Mouse (Mus musculus) thymus, postnatal 25 days (tissue): ENCODE data around the gene Ccl2.

Experiments used
- DNase-seq: peaks from one replicate; pipeline ENCODE4 v3.0.0; 2022

Gene Ccl2

DNA sequence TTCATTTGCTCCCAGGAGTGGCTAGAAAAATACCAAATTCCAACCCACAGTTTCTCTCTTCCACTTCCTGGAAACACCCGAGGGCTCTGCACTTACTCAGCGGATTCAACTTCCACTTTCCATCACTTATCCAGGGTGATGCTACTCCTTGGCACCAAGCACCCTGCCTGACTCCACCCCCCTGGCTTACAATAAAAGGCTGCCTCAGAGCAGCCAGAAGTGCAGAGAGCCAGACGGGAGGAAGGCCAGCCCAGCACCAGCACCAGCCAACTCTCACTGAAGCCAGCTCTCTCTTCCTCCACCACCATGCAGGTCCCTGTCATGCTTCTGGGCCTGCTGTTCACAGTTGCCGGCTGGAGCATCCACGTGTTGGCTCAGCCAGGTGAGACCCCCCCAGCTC lies at the start of gene Ccl2:
Gene Ccl2, plus strand, starts transcription at position 216 of the 400 bp plus-strand sequence.
- no peak for DNase-seq

DNA sequence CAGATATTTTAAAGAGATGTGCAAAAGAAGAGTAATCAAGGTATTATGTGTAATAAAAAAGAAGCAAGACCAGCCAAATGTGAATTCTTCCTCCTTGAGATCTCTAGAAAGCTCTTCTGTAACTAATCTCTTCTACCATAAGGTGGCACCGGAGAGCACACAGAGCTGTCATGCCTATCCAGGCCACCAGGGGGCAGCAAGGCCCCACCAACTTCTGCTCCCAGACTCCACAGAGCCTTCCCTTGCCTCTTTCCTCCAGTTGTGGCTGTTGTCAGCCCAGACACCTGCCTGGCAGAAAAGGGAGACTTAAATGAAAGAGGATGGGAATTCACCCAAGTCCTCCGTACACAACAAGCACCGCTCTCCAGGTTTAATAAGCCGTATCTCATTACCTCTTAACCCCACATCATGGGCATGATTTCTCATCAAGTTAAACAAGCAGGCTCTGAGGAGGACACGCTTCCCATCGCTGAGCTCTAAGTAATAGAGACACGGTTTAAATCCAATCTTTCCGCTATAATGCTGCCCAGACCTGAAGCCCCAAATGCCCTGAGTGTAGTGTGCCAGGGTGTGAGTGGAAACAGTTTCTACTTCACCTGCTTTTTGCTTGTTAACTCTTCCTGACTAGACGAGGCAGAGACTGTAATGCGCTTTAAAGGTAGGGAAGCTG lies 39.1 kb upstream of the Ccl2 start:
- DNase-seq: peak; percentile 57

DNA sequence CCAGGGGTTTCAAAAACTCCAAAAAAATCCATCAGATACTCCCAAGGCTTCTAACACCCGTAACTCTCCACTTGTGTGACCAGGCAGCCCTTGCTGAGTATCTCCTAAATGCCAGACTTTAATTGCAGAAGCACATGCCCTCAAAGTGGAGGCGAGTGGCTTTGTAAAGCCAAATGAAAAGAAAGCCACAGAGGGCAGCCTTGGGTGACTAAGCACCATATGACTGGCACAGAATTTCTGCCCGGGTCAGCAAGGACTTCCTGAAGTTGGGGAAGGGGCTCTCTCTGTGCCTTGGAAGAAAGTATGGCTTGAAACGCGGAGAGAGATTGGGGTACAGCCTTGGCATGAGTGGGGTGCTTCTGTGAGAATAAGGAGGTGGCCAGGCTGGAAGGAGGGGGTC lies 38.3 kb upstream of the Ccl2 start:
- no peak for DNase-seq

DNA sequence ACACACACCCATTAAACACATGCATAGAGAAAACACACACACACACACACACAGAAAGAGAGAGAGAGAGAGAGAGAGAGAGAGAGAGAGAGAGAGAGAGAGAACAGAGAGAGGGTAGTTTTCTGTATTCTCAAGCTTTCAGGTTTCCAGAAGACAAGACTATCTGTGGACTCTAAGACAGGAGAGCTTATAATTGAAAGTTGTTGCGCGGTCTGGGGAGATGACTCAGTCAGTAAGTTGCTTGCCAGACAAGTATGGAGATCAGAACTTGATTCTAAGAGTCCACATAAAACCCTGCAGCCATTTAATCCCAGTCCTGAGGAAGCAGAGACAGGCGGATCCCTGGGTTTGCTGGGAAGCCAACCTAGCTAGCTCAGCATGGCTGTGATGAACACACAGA lies 36.7 kb upstream of the Ccl2 start:
- DNase-seq: no peak

DNA sequence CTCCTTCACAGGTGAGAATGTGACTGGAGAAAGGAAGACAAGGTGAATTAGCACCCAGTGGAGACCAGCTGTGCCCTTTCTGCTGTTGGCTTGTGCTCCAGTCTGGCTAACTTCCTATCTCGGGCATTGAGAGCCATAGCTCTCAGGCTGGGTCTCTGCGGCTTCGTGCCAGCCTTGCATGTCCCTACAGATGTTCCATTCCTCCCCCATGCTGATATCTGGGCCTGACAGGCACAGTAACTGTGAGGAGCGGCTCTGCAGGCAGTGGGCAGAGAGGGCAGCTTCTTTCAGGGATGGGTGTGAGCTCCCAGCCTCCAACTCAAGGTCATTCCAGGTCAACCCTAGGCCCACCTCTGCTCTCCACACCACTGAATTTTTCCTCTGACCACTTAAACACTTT lies 35.9 kb upstream of the Ccl2 start:
- no peak for DNase-seq

DNA sequence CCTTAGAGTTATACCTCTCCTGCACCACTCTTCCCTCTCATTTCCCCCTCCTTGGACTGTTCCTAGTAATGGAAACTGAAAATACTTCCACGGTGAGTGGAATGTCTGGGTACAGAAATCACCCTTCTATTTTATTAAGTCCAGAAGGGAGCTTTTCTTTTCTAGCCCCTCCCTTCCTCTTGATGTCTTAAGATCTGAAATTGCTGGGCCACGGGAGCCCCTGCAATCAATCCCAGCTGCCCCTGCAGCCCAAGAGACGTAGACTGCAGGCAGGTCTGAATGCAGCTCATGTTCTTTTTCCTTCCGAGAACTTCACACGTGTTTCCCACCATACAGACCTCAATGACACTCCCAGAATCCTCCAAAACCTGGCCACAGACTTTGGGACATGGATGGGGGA lies 34.8 kb upstream of the Ccl2 start:
- DNase-seq: no peak

DNA sequence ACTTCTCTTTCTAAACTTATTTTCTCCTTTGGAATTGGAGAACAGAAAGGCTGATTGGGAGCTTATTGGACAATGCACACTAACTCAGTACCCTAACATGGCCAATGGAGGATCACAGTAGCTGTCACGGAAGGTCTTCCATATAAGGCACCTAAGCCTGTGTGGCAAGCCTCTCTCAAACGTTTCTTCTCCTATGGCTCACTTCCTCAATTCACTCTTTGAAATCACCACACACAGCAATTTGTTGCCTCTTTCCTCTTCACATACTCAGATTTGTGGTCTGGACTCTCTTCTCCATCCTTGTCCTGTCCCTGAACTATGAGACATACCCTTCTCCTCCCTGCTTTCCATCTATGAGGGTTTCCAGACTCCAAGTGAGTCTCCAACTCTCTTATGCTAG lies 30.6 kb upstream of the Ccl2 start:
- DNase-seq: no peak

DNA sequence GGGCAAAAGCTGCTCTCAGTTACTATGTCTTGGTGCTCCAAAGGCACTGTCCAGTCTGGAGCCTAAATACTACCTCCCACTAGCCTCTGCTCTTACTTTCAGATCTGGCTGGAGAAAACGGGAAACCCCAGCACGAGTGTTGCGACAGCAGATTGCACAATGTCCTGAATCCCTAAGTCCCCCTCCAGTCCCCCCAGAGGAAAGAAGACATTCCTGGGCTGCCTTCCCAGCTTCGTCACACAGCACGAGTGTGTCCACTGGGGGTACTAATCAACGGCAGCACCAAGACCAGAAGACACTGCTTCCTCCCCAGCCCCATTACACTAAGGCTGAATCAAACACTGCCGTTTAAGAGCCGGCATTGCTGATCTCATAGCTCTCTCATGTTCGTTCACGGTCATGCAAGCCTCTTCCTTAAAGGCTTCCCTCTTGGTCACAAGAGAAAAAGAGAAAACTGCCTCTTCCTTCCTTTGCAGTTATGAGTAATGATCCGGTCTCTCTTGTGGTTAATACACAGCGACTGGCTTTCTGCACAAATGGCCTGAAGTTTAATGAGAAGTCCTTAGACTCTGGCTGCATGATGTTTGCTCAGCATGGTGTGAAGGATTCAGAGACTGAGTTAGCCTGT lies 28.5 kb upstream of the Ccl2 start:
- peak; percentile 2 for DNase-seq

DNA sequence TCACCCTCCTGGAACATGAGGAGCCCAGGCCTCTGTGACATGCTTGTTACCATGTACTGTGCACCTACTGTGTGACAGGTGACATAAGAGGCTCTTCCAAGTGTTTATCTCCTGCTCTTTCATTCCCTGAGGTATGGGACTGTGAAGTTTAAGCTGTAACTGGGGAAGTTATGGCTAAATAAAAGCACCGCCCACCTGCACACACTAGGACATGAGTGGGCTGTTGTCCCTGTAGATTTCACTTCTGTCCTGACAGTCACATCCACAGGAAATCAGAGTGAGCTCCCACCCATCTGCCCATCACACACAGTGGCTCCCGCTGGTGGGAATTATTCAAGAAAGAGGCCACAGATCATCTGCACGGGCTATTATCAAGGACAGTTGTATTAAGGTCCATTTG lies 25.3 kb upstream of the Ccl2 start:
- no peak for DNase-seq

DNA sequence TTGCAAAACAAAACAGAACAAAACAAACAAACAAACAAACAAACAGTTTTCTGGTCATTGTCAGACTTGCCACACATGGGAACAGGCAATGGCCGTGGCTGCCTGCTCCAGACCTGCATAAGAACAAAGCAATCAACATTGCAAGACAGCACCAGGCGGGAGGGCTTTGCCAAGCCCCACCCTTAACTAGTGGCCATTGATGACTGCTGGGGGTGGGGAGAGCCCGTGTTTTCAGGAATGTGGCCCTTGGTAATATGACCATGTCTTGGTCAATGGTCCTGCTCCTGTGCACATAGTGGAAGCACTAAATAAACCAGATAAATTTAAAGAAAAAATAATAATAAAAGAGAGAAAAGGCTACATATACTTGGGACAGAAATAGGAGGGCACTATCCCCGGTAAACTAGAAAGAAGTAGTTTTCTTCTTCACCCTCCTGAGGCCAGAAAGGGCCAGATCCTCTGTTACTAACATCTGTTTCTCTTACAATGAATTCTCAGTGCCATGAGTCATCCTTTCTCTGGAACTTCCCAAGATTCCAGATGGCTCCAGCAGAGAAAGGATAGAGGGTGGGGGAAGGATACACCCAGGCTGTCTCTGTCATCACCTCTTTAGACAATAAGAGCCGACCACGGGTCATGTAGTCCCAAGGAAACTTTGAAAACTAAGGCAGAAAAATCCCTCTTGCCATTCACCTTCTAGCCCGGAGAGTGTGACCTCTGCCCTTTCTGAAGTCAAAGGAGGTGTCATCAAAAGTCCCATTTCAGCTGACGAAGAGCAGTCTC lies 23.8 kb upstream of the Ccl2 start:
- DNase-seq: no peak

DNA sequence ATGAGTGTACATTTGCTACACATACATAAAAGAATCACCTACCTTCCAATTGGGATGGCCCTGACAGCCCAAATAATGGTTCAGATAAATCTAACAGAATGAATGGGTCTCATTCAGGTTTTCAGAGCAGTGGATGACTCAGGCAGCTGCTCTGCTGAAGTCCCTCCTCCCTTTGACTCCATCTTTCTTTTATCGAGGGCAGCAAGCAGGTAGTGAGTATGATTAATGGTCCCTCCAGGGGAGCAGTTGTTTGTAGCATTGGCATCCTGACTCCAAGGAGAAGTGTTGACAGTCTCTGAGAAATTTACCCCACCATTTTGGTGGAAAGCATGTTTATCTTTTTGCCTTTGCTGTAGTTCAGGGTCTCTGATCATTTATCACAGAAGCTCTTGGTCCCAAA lies 21.6 kb upstream of the Ccl2 start:
- DNase-seq: no peak

DNA sequence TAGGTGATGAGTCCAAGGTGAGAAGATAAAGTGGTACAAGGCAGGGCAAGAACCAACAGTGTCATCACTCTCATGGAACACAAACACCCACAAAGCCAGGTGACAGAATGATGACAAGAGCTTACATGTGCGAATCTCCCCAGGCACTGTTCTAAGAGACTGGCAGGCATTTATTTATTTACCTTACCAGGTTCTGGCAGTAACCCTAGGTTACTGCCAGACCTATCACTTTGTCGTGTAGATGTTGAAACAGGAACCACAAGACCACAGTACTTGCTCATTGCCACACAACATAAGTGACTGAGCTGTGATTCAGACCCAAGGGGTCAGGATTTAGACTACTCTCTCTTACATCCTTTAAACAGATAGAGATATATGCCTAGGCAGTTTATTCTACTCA lies 20.3 kb upstream of the Ccl2 start:
- no peak for DNase-seq

DNA sequence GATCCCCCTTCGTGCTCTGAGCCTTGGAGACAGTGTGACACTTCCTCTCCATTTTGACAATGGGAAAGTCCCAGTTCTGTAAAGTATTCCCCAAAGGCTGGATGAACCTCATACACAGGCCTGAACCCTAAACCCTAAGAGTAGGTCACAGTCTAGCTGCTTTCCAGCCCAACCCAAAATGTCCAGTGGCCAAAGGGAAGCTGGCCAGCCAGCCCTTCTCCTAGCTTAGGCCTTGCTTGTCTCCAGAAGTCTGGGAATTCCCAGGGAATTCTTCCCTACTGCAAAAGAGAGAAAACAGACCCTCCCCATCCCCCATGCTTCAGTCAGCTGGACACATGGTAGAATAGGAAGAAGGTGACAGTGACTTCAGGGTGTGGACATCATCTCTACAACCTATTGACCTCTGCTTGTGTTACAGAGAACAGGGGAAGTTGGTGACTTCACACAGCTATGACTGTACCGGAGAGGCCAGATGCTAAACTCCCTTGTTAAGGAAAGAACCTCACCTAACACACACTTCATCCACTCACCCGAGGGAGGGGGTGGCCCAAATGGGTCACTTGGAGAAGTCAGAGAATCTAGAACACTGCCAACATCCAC lies 19.1 kb upstream of the Ccl2 start:
- no peak for DNase-seq

DNA sequence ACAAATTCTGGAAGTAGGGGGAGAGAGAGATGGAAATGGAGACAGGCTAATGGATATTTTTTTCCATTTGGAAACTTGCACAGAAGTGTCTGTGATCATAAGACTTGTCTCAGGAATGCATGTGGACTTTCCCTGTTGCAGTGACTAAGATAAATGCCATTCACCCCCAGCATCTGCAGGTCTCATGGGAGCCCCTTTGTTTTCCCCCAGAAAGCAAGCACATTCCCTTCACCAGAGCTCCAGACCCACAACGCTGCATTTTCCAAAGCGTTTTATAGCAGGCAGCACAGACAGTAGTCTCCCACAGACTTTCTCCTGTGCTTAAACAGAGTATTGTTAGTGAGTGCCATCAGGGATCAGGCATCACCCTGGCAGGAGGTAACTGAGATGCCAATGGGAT lies 16.0 kb upstream of the Ccl2 start:
- no peak for DNase-seq

DNA sequence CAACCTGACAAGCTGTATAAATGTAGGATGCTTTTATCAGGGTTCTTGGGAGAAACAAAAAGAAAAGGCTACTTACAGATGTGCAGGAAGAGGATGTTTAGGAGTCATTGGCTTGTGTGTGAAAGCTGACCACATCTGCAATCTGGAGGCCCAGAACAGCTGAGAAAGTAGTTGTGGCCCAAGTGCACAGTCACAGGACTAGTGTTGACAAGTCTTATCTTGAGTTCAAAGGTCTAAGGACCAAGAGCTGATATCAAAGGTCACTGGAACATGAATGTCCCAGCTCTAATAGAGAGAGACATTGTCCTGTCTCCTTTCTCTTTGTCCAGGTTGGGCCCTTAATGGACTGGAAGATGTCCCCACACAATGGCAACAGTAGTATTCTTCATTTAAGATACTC lies 15.6 kb upstream of the Ccl2 start:
- no peak for DNase-seq

DNA sequence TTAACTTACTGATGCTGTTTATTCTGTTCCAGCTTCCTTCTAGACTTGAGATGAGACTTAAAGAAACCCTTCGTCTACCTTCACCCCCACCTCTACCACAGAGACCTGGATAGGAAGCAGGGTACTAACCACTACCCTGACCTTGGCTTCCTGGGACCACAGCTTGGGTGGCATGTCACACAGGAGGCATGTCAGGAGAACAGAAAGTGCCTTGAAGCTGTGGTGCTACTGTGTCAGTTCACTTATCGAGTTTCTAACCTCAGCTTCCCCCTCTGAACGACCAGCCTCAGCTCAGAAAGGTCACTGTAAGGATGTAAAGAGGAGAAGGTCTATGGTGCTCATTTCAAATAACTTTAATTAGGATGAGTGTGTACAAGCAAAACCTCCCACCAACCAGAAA lies 14.0 kb upstream of the Ccl2 start:
- DNase-seq: no peak

DNA sequence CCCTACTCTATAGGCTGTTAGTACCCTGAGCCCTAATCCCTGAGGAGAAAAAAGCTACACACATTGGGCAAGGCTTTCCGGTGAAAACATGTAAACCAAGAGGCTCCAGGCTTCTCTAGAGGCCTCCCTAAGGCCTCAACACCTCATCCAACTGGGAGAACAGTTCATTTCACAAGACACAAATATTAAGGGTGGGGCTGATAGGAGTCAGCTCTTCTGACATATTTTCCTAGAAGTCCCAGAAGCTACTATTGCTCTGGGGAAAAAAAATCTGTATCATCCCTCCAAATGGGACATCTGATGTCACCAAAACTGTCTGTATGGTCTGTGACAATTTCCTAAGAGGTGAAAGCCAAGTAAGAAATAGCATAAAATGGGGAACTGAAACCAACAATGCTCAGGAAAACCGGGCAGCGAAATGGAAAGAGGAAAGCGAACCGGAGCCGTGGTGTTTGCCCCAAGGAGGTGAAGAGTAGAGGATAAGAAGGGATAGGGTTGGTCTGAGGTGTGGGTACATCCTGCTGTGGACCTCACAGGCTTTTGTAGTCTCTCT lies 12.8 kb upstream of the Ccl2 start:
- DNase-seq: no peak

DNA sequence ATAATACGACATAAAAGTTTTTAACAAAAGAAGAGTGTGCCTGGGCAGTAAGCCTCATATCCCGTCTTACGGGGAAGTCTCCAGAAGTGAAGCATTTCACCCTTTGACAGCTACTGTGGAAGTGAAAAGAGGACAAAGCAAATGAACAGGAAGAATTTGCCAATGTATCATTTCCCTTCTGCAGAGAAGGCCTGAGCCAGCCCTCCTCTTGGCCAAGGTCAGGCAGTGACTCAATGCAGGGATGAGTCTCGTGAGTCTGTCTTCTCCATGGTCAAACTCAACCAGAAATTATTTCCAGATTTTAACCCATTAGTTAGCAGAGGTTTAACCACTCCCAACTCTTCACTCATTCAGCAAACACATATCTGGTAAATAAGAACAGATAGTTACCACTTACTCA lies 11.6 kb upstream of the Ccl2 start:
- no peak for DNase-seq

DNA sequence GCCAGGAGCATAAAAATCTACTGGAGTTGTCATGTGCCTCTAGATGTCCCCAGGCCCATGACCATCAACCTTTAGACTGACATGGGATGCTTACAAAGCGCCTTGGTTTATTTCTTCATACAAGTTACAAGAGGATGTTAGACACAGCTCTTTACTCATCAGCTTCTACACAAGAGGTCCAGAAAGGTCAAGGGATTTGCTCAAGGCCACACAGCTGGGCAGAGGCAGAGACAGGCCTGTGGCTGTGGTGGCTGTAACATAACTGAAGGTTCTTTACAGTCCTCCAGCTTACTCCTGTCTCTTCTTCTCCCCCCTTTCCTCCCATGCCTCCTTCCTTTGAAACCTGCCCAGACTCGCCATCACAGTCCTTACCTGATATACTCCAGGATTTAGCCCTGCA lies 5.2 kb upstream of the Ccl2 start:
- no peak for DNase-seq

DNA sequence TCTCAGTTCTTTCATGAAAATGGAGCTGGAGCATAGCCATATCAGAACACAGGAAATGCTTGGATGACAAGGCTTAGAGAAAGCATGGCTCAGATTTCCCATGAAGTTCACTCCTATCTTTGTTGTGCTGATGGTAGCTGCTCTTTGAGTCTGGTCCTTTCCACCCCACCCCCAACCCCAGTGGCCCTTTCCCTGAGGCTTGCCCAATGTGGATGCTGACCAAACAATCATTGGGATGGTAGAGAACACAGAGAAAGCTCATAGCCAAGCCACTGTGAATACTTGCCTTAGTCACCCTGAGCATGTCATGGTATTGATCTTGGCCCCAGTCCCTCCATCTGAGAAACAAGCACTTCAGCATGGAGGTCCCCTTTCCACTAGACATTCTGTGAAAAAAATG lies 3.2 kb upstream of the Ccl2 start:
- no peak for DNase-seq

DNA sequence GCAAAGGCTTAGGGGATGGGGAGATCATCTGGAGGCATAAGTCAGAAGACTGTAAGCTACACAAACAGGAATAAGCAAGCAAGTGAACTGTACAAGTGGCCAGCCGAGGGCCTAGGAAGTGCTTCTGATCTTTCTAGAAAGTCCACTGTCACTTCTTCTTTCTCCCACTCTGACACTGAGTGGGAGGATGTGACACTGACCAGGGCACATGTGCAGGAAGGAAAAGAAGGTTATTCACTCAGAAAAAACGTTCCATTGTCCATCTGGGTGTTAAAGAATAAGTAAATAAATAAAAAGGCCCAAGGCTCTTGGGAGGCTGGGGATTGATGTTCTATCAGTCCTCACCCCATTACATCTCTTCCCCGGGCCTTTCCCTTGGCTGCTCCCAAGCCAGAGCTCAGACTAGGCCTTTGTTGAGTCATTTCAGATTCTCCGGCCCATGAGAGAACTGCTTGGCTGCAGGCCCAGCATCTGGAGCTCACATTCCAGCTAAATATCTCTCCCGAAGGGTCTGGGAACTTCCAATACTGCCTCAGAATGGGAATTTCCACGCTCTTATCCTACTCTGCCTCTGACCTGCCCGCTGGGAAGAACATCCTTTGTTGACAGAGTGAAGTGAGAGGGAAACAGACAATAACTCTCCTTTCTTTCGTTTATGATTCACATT lies 2.6 kb upstream of the Ccl2 start:
- no peak for DNase-seq

DNA sequence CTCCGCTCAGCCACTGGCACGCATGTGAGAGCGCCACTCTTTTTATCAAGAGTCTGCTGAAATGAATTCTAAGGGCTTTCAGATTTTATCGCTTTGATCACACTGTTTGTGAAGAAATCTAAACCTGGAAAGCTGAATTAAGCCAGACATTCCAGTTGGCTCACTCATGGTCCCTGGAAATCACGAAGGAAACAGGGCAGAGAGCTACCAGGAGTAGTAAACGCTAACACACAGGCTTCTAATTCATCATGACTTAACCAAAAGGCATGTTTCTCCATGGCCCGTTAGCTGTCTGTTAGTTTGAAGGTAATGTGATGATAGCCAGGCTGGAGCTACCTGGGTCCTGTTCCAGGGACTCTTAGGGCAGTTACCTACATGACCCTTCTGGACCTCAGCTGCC lies 925 bp upstream of the Ccl2 start:
- no peak for DNase-seq

DNA sequence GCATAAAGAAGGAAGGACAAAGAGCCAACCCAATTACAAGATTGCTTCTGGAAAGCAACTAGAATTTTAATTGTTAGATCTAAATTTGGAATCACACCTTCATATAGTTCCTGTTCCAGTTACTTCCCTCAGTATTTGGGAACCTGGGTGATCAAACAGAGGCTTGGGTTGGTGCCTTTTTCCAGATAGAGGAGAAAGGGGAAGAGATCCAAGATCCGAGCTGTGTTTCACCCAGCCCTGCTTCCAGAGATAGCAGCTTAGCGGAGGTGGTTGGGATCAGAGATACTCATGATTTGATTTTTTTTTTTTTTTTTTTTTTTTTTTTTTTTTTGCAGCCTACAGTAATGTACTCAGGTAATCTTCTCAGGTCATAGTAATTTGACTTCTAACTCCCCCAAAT lies 486 bp downstream of the Ccl2 start:
- DNase-seq: no peak
